Mouse (Mus musculus) hindbrain, embryonic 13.5 days (tissue): ENCODE measurements around the gene Txnrd1. TPM values are rescaled to one million over a fixed set of nuclear protein-coding genes. Genes with fewer than 3 reads are reported as not detected.
A peak's percentile ranks its signal among the peaks of the same experiment; 100 is the strongest.

Source experiments
- ATAC-seq: fragments of 200-750 bp; cut with Nextera tagmentation; 2 replicates; pipeline ENCODE4 v1.8.0; 2017; ENCODE audit warnings: moderate TSS enrichment; ENCODE audit not compliant: low FRiP score
- H3K27ac ChIP-seq: fragments of 300-500 bp; sonication (generic); 2 replicates; pipeline ENCODE4 v1.5.1; 2015; ENCODE audit warnings: inconsistent platforms, mild to moderate bottlenecking, moderate library complexity
- H3K27me3 ChIP-seq: fragments of 300-500 bp; sonication (generic); 2 replicates; pipeline ENCODE4 v1.6.1; 2015; ENCODE audit warnings: mild to moderate bottlenecking, inconsistent platforms
- H3K36me3 ChIP-seq: fragments of 300-500 bp; sonication (generic); 2 replicates; pipeline ENCODE4 v1.6.1; 2015; ENCODE audit warnings: mild to moderate bottlenecking, inconsistent platforms
- H3K4me1 ChIP-seq: fragments of 300-500 bp; sonication (generic); replicated peaks from 2 replicates; pipeline ENCODE4 v1.6.1; 2015; ENCODE audit warnings: inconsistent platforms
- H3K4me2 ChIP-seq: fragments of 300-500 bp; sonication (generic); 2 replicates; pipeline ENCODE4 v1.6.1; 2015; ENCODE audit warnings: inconsistent platforms, mild to moderate bottlenecking, moderate library complexity
- H3K4me3 ChIP-seq: fragments of 300-500 bp; sonication (generic); 2 replicates; pipeline ENCODE4 v1.5.1; 2015; ENCODE audit warnings: mild to moderate bottlenecking, inconsistent platforms
- H3K9ac ChIP-seq: fragments of 300-500 bp; sonication (generic); 2 replicates; pipeline ENCODE4 v1.6.1; 2015; ENCODE audit warnings: mild to moderate bottlenecking, inconsistent platforms
- H3K9me3 ChIP-seq: fragments of 300-500 bp; sonication (generic); 2 replicates; pipeline ENCODE4 v1.6.1; 2016; ENCODE audit warnings: inconsistent platforms
- WGBS: fragments of 180-500 bp; shearing (Covaris S2); methylation state at CpG from one replicate; pipeline ENCODE4 v1.1.7; 2015; 5-methylcytosine and 5-hydroxymethylcytosine counted together
- polyA plus RNA-seq: library from polyadenylated mRNA; unstranded; fragments of >200 nt; fragmentation: Nextera tagmentation; extraction: Ambion mirVana; gene quantifications from 2 replicates; pipeline ENCODE4 v1.2.1, GENCODE M21; 2015

Gene Txnrd1
- polyA plus RNA-seq, 1 experiment from 2014 or later: 122 TPM

DNA sequence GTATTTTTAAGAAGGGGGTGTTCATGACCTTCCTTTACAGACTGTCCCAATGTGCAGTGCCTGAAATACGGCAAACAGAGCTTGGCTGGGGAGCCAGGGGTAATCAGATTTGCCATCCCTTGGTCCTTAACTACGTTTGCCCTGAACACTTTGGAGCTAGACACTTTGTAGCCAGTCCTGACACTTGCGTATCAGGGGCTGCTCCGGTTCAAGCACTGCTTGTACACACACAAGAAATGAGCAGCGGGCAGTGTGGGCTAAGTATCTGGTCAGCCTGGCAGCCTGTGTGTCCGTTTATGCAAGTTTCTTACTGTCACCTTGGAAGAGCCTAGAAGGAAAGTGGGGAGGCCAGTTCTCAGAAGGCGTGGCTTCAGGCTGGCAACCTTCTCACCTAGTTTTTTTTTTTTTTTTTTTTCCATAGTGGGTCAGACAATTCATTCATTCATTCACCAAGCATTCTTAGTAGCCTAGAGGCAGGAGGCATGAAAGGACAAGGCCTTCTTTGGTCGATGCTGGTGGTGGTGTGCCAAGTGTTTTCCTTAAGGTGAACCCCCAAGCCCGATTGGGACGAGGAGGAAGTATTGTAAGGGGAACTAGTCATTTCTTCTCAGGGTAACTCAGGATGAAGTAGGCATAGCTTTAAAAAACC lies 24.4 kb downstream of the Txnrd1 start:
- peaks cover 28% of the 10 kb centered on the region for H3K4me1 ChIP-seq
- no peak for ATAC-seq
- peak overlapping the region; percentile 77 for H3K4me3 ChIP-seq
- no peaks in the 10 kb centered on the region for H3K27me3 ChIP-seq
- H3K4me2 ChIP-seq: peak overlapping the region; percentile 65
- no peak overlapping the region for H3K27ac ChIP-seq
- peak overlapping the region; percentile 96; the same call in 1 of the 2 replicates for H3K9ac ChIP-seq
- no peaks in the 10 kb centered on the region for H3K9me3 ChIP-seq
- WGBS: 62% methylated on average over 10 of the region's 10 CpGs
- 0 out of 2 replicates have a peak, but pooled peaks cover 3% of the 10 kb centered on the region for H3K36me3 ChIP-seq

DNA sequence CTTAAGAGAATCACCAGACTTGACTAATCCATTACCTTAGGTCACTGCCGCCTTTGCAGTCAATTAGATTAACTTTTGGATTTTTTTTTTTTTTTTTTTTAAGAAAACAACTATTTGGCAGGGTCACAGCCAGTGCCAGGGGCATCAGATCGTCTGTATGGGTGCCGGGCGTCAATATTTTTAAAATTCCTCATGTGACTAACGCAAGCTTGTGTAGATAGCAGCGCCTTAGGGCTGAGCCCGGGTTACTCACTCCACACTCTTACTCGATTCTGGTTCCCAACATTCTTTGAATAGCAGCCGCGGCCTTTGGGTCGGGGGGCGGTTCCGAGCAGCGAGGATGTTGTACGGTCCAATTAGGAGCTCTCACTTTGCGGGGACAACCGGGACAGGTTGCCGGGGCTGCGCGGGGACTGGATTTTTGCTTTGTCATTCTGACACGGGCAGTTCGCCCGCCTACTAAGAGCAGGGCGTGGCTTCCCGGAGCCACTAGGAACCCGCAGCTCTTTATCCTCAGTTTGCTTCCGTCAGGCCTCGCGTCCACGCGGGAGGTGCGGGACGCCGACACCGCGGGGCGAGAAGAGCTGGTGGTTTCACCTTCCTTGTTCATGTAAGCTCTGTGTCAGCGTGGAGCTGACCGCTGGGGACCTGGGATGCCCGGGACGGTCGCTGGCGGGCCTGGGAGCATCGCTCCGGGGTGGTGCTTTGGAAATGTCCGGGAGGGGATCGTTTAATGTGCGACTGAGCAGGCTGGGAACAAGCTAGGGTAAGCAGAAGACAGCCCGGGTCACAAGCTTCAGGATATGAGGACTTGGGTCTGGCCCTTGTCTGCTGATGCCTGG lies 25.2 kb downstream of the Txnrd1 start:
- peak overlapping the region; percentile 96 for H3K9ac ChIP-seq
- no peaks in the 10 kb centered on the region for H3K9me3 ChIP-seq
- under 1% methylated on average over 49 of the region's 49 CpGs for WGBS
- ATAC-seq: peak; percentile 87
- peak overlapping the region; percentile 77 for H3K4me3 ChIP-seq
- peak overlapping the region; percentile 96 for H3K27ac ChIP-seq
- H3K36me3 ChIP-seq: peaks cover 5% of the 10 kb centered on the region
- peak overlapping the region; percentile 65 for H3K4me2 ChIP-seq
- no peaks in the 10 kb centered on the region for H3K27me3 ChIP-seq
- peaks cover 36% of the 10 kb centered on the region for H3K4me1 ChIP-seq

DNA sequence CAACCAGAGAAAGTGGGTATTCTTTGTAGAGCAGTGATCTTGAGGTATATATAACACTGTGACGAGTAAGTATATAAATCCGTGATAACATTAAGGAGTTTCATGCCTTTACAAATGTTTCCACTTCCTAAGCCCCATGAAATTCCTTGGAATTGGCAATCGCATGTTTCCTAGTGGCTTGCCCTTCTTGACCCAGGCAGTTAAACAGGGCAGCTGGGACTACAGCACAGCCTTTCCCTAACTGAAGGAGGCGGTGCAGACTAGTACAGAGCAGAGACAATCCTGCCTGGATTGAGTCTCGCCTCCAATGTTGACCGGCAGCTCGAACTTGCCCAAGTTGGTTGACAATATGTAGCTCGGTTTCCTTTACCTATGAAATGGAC lies 25.8 kb downstream of the Txnrd1 start:
- Histone ChIP-seq H3K27me3 (no peaks in the 10 kb centered on the region), H3K27ac (peak overlapping the region; percentile 96), H3K4me2 (peak overlapping the region; percentile 65), H3K9ac (peak overlapping the region; percentile 96), H3K9me3 (no peaks in the 10 kb centered on the region), H3K4me3 (peak overlapping the region; percentile 77), H3K4me1 (peaks cover 37% of the 10 kb centered on the region), H3K36me3 (peaks cover 11% of the 10 kb centered on the region)
- WGBS: under 1% methylated on average over 8 of the region's 8 CpGs
- ATAC-seq: peak; percentile 55

DNA sequence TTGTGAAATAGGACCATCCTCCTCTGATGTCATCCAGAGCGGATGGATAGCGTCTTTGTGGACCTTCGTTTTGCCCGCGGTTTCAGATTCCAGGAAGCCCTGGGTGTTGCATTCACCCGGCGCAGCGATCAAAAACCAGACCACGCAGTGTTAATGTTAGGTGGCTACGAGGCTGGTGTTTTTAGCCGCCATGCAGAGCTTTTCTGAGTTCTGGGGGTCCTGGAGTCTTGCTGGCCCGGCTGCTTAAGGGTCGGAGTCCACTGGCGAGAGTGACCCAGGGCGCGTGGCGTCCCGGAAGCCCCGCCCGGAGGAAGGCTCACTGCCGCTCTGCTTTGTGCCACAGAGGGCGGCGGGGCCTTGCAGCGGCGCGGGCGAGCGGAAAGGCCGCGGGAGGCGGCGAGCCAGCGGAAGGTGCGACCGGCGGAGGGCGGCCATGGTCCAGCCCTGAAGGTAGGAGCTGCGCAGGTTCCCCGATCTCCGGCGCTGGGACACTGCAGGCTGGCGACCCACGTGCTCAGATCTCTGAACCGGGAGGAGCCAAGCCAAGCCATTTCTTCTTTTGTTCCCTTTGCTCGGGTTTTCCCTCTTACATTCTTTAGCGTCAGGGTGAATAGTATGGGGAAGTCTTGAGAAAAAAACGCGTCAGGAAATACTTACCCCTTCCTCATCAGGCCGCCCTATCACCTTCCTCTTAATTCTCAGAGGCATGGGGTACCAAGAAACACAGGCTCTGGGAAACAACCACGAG lies 26.6 kb downstream of the Txnrd1 start:
- H3K4me2 ChIP-seq: peak overlapping the region; percentile 65
- no peaks in the 10 kb centered on the region for H3K9me3 ChIP-seq
- peak overlapping the region; percentile 96 for H3K27ac ChIP-seq
- peak overlapping the region; percentile 96 for H3K9ac ChIP-seq
- no peaks in the 10 kb centered on the region for H3K27me3 ChIP-seq
- H3K4me3 ChIP-seq: peak overlapping the region; percentile 77
- under 1% methylated on average over 50 of the region's 50 CpGs for WGBS
- H3K36me3 ChIP-seq: peaks cover 16% of the 10 kb centered on the region
- peaks cover 37% of the 10 kb centered on the region for H3K4me1 ChIP-seq
- peak; percentile 60 for ATAC-seq

DNA sequence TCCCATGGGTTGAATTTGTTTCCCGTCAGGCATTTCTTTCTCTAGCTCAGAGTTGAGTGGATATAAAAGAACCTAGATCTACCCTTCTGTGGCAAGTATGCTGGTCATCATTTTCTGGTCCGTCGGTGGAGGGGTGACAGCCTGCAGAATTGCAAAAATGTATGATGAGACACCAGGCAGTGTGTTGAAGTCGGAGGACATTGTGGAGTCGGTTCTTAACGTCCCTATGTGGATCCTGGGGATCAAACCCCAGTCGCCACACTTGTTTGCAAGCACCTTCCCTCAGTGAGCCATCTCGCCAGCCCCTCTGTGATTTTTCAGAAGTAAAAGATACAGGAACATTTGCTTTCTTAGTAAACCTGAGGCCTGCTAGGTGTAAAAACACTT lies 27.2 kb downstream of the Txnrd1 start:
- Histone ChIP-seq H3K9ac (peak overlapping the region; percentile 96), H3K4me2 (peak overlapping the region; percentile 65), H3K4me3 (peak overlapping the region; percentile 77), H3K9me3 (no peaks in the 10 kb centered on the region), H3K4me1 (peaks cover 40% of the 10 kb centered on the region), H3K27me3 (no peaks in the 10 kb centered on the region), H3K36me3 (peaks cover 16% of the 10 kb centered on the region), H3K27ac (peak overlapping the region; percentile 96)
- ATAC-seq: no peak
- WGBS: 4% methylated on average over 8 of the region's 8 CpGs

DNA sequence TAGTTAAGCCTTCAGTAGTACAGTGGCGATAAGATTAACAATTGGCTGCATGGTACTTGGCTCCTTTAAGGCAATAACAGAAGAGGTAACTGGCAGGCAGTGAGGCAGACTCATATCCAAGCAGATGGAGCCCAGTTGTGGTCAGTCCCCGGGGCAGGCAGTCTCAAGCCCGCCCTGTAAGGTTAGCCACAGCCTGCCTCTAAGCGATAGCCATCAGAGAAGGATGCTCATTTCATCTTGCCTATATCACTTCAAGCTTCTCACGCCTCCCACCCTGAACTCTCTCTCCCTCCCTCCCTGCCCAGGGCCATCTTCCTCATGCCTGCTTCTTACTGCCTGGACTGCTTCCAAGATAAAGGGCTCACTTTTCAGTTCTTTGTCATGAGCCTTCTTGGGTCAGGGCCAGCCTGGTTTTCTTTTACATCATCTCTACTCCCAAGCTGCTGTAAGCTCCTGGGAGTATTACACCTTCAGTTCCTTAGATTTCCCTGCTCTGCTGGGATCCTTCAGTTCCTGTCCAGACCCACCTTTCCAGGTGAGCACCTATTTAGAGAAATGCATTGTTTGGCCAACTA lies 29.4 kb downstream of the Txnrd1 start:
- Histone ChIP-seq H3K27me3 (no peaks in the 10 kb centered on the region), H3K27ac (peak overlapping the region; percentile 25), H3K4me1 (peaks cover 55% of the 10 kb centered on the region), H3K9me3 (no peaks in the 10 kb centered on the region), H3K4me3 (0 out of 2 replicates have a peak overlapping the region, but pooled peaks have one; percentile 1), H3K36me3 (peaks cover 22% of the 10 kb centered on the region), H3K4me2 (peak overlapping the region; percentile 65), H3K9ac (no peak overlapping the region)
- 70% methylated on average over 5 of the region's 5 CpGs for WGBS
- no peak for ATAC-seq

DNA sequence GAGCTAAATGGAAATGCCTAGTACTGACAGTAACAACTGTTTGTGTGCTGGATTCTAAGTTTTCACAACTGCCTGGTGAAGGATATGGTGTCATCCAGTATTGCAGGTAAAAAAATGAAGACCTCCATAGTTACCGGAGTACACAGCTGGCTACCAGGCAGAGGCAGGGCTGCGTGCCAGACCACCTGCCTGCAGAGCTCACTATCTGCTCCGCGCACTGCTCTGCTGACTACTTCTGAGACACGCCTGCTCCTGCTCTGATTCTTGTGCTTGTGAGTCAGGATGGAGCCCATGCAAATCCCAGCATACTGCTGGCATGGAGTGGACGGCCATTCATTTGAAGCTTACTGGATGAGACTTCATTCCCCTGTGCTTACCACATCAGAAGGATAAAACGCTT lies 30.1 kb downstream of the Txnrd1 start:
- Histone ChIP-seq H3K27me3 (no peaks in the 10 kb centered on the region), H3K4me1 (peaks cover 52% of the 10 kb centered on the region), H3K9me3 (no peaks in the 10 kb centered on the region), H3K4me2 (no peak overlapping the region), H3K27ac (no peak overlapping the region), H3K9ac (no peak overlapping the region), H3K36me3 (peaks cover 22% of the 10 kb centered on the region), H3K4me3 (no peak overlapping the region)
- ATAC-seq: no peak
- 77% methylated on average over 7 of the region's 7 CpGs for WGBS

DNA sequence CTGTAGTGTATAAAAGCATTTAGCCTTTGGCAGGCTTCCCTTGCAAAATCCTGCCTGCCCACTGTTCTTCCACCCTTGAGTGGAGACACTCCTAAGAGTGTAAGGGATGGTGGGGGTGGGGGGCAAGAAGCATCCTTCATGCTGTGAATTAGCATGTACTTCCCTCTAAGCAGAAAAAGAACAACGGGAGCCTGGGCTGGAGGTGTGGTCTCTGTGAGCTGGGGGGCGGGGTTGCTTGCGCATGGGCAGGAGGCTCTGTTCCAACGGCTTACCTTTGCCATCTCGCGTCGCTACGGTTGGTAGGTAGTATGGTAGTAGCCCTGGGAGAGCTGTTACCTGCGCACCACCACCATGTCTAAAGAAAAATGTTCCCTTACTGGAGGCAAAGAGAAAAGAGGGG lies 32.6 kb downstream of the Txnrd1 start, which contains the start of gene Eid3:
Eid3 (plus strand) TSS at position 271 of the 400 bp plus-strand sequence.
- Histone ChIP-seq H3K4me1 (peaks cover 46% of the 10 kb centered on the region), H3K27me3 (no peaks in the 10 kb centered on the region), H3K27ac (0 out of 2 replicates have a peak within 1 kb of the TSS, but pooled peaks have one; percentile 4), H3K36me3 (peaks cover 29% of the 10 kb centered on the region), H3K9me3 (no peaks in the 10 kb centered on the region), H3K4me3 (no peak within 1 kb of the TSS), H3K9ac (no peak within 1 kb of the TSS), H3K4me2 (peak within 1 kb of the TSS; percentile 22; the same call in 1 of the 2 replicates)
- 62% methylated on average over 9 of the region's 9 CpGs for whole genome bisulfite sequencing
- 0 out of 2 replicates have a peak, but pooled peaks have one; percentile 16 for ATAC-seq

DNA sequence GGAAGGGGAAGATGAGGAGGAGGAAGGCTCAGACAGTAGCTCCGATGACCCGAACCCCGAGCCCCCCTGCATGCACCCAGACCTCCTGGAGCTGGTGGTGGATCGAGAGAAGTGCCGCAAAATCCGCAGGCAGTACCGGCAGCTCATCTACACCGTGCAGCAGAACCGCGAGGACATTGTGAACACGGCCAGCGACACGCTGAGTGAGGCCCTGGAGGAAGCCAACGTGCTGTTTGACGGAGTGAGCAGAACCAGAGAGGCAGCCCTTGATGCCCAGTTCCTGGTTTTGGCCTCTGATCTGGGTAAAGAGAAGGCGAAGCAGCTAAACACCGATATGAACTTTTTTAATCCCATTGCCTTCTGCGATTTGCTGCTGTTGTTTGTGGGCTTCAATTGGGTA lies 33.1 kb downstream of the Txnrd1 start:
- WGBS: 85% methylated on average over 18 of the region's 18 CpGs
- Histone ChIP-seq H3K27me3 (no peaks in the 10 kb centered on the region), H3K4me3 (no peak overlapping the region), H3K4me2 (peak overlapping the region; percentile 22; the same call in 1 of the 2 replicates), H3K27ac (no peak overlapping the region), H3K9me3 (no peaks in the 10 kb centered on the region), H3K9ac (no peak overlapping the region), H3K4me1 (peaks cover 41% of the 10 kb centered on the region), H3K36me3 (peaks cover 29% of the 10 kb centered on the region)
- ATAC-seq: no peak

DNA sequence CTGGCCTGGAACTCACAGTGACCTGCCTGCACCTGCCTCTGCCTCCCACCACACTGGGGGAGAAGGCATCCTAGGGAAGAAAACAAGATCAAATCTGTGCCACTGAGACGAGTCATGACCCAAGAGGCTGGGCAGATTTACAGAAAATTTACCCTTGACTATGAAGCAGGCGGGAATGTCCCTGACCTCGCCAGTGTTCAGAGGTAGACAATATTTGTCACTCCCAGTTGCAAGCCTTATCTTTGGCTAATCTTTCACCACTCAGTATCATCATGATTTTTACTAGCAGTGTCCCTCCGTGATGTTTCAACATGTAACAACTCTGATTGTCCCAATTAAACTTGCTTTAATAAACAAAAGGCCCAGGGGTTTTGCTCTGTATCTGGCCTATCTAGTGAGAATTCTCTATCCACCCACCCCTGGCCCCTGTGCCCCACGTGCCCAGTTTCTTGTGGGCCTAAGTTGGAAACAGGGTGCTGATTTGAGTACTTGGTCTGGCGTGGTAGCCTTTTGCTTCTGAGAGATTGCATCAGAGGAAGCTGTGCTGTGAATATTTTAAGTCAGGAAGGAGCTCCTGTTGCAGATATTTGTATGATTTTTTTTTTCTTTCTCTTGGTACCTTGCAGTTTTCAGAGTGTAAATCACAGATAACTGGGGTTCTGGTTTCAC lies 34.8 kb downstream of the Txnrd1 start:
- Histone ChIP-seq H3K4me2 (no peak overlapping the region), H3K9me3 (no peaks in the 10 kb centered on the region), H3K27ac (no peak overlapping the region), H3K4me3 (no peak overlapping the region), H3K36me3 (peaks cover 30% of the 10 kb centered on the region), H3K27me3 (no peaks in the 10 kb centered on the region), H3K9ac (no peak overlapping the region), H3K4me1 (peaks cover 35% of the 10 kb centered on the region)
- ATAC-seq: no peak
- 90% methylated on average over 6 of the region's 6 CpGs for WGBS

DNA sequence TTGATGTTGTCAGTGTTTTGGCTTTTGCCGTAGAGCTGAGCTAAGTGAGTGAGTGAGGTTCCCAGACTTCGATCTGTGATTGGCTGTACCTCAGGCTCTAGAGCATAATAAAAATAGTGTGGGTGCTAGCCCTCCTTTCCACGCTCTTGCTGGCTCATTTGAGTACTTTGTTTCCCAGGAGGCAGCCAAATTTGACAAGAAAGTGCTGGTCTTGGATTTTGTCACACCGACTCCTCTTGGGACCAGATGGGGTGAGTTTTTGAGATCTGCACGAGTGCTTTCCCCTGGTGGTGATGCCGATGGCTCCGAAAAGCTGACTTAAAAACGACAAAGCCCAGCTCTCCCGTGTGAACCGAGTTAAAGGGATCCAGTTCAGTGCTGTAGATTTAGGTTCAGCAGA lies 41.7 kb downstream of the Txnrd1 start:
- WGBS: 94% methylated on average over 10 of the region's 10 CpGs
- peaks cover 71% of the 10 kb centered on the region for H3K36me3 ChIP-seq
- H3K9me3 ChIP-seq: no peaks in the 10 kb centered on the region
- H3K4me3 ChIP-seq: no peak overlapping the region
- no peak for ATAC-seq
- H3K9ac ChIP-seq: no peak overlapping the region
- H3K27me3 ChIP-seq: no peaks in the 10 kb centered on the region
- H3K27ac ChIP-seq: no peak overlapping the region
- H3K4me2 ChIP-seq: no peak overlapping the region
- H3K4me1 ChIP-seq: peaks cover 15% of the 10 kb centered on the region; the same call in 1 of the 2 replicates
